Mouse (Mus musculus): ENCODE data around the gene Hs6st3. TPM values are rescaled to one million over a fixed set of nuclear protein-coding genes. Genes with fewer than 3 reads are reported as not detected.

Hs6st3 gene
- 10 to 100 TPM; 58.6 to 59.6 TPM for total RNA-seq (2021)
- long read RNA-seq, partial matches to known transcripts: 0 of 14 reads
- long read RNA-seq, other reads (novel, unspliced or antisense): 14 of 14 reads

- DNase-seq (ENCODE audit: low spot score in 2 of 2): no peak
These were observed at the start of gene Hs6st3 for GRCm38 (mm10) chr14:119137906-119138785. Gene Hs6st3, plus strand, starts transcription at chr14:119138341.

DNA sequence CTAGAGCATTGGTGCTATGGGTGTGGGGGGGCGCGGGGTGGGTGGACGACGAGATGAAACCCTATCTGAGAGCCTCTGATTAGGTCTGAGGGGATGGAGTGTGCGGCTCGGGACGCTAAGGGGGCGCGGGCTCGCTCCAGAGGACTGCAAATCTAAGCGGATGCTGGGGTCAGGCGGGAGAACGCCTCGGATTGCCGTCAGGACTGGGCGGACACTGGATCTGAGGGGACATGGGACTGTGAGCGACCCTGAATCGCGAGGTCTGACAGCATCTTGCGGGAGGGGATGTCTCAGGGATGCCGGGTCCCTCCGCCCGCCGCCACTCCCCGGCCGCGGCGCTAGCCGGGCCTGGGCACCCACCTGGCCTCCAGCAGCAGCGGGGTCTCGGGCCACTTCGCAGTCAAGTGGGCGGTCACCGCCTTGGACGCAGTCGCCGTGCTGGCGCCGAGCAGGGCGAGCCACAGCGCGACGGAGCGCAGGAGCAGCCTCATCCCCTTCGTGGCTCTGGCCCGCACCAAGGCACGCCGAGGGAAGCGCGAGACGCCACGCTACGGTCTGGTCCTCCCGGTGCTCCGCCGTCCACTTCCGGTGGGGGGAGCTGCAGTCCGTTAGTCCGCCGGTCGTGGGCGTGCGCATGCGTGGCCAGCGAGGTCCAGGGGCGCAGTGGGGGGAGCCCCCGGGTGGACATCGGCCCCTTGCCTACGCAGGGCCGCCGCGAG is 39.1 kb upstream of the Hs6st3 start, which contains the start of gene Uggt2:
Gene Uggt2 (minus strand): TSS at position 580 of the 719 bp plus-strand sequence.
- peak; percentile 67 to 79 for DNase-seq (ENCODE audit: low spot score in 2 of 2)

DNA sequence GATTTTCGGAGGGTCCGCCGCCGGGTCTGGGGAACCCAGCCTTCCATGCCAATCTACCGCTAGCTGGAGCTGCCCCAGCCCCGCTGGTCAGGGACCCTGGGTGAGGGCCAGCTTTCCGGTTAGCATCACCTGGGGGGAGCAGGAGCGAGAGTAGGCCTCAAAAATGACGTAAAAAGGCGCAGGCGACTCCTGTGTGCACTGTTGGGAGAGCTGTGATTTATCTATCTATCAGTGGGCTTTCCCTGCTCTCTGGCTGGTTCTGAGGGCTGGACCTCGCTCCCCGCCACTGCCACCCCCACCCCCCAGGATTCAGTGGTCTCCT is 38.6 kb upstream of the Hs6st3 start:
- DNase-seq (ENCODE audit: low spot score in 2 of 2): no peak

GRCm38 (mm10) chr14:119107591-119107990 is 30.6 kb upstream of the Hs6st3 start:
- DNase-seq (ENCODE audit: low spot score in 2 of 2): peak in 1 of 2 experiments; percentile 19

GRCm38 (mm10) chr14:119108776-119109301 is 29.3 kb upstream of the Hs6st3 start:
- no peak for DNase-seq (ENCODE audit: low spot score in 2 of 2)

GRCm38 (mm10) chr14:119109776-119110218 is 28.3 kb upstream of the Hs6st3 start:
- DNase-seq (ENCODE audit: low spot score in 2 of 2): peak in 1 of 2 experiments; percentile 13

- DNase-seq (ENCODE audit: low spot score in 2 of 2): no peak
These were observed 25.6 kb upstream of the Hs6st3 start for GRCm38 (mm10) chr14:119112558-119112957.

GRCm38 (mm10) chr14:119123582-119123981 is 14.6 kb upstream of the Hs6st3 start:
- DNase-seq (ENCODE audit: low spot score in 2 of 2): no peak

DNA sequence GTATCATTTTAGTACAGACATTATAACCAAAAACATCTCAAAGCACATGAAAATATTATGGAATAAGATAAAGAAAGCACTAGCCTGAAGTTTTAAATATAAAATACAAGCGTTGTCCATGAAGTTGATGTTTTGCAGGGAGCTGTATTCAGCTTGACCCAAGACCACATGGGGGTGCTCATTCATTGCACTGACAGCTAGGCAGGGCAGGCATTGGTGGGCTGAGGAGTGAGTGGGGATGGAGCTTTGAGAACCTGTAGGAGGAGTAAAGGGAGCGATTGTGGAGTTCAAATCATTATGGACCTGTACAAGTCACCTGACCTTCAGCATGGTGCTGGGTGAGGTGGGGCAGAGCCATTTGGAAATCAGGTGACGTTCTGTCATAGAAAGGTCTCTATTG is 14.1 kb upstream of the Hs6st3 start:
- no peak for DNase-seq (ENCODE audit: low spot score in 2 of 2)

GRCm38 (mm10) chr14:119125840-119126239 is 12.3 kb upstream of the Hs6st3 start:
- DNase-seq (ENCODE audit: low spot score in 2 of 2): no peak

GRCm38 (mm10) chr14:119127330-119127729 is 10.8 kb upstream of the Hs6st3 start:
- DNase-seq (ENCODE audit: low spot score in 2 of 2): no peak

GRCm38 (mm10) chr14:119137512-119137905 is 632 bp upstream of the Hs6st3 start:
- peak; percentile 92 to 93 for DNase-seq (ENCODE audit: low spot score in 2 of 2)

GRCm38 (mm10) chr14:119138786-119139100 is 602 bp downstream of the Hs6st3 start:
- DNase-seq (ENCODE audit: low spot score in 2 of 2): no peak

DNA sequence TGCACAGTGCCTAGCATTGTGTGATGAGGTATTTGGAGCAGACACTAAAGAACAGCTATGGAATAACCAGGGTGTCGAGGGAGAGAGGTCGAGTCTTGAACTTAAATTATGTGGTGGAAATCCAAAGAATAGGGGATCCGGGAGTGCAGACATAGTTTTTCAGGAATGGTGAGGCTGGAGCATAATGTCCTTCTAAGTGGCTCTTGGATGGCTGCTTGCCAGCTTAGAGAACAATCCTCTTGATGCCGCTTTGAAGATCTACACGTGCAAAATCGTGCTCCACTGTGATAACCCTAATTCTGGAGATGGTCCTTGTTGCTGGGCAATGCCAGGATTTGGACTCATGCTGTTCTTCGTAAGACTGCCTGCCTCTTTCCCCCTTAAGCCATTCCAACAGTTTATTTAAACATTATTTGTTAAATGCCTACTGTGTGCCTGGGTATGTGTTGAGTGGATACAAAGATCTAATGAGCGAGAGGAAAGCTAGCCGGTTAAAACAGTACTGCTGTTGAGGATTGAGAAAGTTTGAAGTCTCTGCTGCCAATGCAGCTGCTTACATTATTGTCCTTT is 1.3 kb downstream of the Hs6st3 start:
- no peak for DNase-seq (ENCODE audit: low spot score in 2 of 2)

DNA sequence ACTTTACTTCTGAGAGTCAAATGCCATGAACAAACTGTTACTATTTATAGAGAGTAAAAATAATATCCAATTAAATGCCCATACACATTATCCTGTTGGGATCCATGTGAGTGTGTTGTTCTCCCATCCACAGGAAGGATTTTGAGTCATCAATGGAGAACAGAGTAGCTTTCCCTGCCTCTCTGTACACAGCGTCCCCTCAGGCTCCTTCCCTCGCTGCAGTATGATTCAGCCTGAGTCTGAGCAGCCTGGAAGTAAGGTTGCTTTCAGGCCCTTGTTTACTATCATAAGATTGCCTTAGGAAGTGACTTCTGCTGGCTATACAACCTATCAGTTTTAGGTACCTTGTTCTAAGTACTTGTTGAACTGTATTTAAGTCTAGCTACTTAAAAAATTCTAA is 14.9 kb downstream of the Hs6st3 start:
- DNase-seq (ENCODE audit: low spot score in 2 of 2): no peak

DNA sequence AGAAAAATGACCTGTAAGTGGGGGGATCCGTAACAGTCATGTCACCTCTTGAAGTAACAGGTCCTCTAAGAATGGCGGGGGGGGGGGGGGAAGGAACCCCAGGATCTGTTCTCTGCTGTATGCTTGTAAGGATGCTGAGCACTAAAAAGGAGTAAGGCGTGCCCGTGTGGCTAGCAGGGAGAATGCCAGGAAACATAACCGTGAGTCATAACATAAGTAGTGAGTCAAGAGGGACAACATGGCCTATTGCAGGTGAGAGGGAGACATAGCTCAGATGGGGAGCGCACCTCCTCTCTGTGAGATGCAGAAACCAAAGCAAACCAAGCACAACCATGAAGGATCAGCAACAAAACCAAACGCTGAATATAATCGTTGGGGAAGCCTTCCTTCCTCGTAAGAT is 55.8 kb downstream of the Hs6st3 start:
- no peak for DNase-seq (ENCODE audit: low spot score in 2 of 2)

DNA sequence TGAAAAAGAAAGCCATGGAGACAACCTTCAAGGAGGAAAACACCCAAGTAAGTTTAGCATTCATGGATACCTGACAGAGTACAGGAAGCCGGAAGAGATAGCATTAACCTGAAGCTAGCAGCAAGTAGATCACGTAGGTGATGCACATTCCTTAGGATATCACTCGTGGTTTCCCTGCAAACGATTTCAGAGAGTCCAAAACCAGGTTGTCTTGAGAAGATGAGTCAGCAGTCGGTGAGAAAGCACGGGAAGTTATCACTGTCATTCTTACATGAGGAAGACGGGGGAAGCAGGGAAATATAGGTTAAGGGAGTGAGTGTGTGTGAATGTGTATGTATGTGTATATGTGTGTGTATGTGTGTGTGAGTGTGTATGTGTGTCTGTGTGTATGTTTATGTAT is 65.4 kb downstream of the Hs6st3 start:
- no peak for DNase-seq (ENCODE audit: low spot score in 2 of 2)

- no peak for DNase-seq (ENCODE audit: low spot score in 2 of 2)
These were observed 77.6 kb downstream of the Hs6st3 start for GRCm38 (mm10) chr14:119215576-119216309.

- DNase-seq (ENCODE audit: low spot score in 2 of 2): no peak
These were observed 89.7 kb downstream of the Hs6st3 start for GRCm38 (mm10) chr14:119227709-119228338.

DNA sequence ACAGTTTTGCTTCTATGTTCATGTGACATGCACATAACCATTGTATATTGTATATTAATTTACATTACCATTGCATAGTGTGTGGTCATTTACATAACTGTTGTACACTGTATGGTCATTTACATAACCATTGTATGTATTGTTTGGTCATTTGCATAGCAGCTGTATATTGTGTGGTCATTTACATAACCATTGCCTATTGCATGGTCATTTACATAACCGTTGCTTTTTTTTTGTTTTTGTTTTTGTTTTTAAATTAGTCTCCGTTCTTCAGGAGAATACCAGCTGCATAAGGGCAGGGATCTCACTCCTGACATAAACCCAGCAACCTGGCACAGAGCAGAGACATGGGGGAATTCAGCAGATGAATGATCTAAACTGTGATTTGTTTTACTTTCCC is 95.5 kb downstream of the Hs6st3 start:
- DNase-seq (ENCODE audit: low spot score in 2 of 2): no peak

- no peak for DNase-seq (ENCODE audit: low spot score in 2 of 2)
These were observed 109.0 kb downstream of the Hs6st3 start for GRCm38 (mm10) chr14:119247131-119247530.
